Mouse (Mus musculus) small intestine, adult 2 months (tissue): Measurements from ENCODE around the gene Golga3.

Source experiments
- CTCF ChIP-seq: fragments of 200-500 bp; IDR thresholded peaks from 2 replicates; pipeline ENCODE4 v1.5.1; 2012; ENCODE audit warnings: low read depth, mild to moderate bottlenecking, control low read depth, inconsistent platforms, low read length, moderate library complexity, mixed read lengths; ENCODE audit not compliant: insufficient replicate concordance, insufficient read length; ENCODE audit errors: extremely low read depth
- POLR2A ChIP-seq: fragments of 200-500 bp; IDR thresholded peaks from 2 replicates; pipeline ENCODE4 v1.6.1; 2012; ENCODE audit warnings: low read depth, mild to moderate bottlenecking, control low read depth, inconsistent platforms, low read length, moderate library complexity

GRCm38 (mm10) chr5:110225056-110225455, 48.6 kb downstream of the Golga3 start:
- TF ChIP-seq CTCF (no peak), POLR2A (no peak)
